ENCODE assay signal across 8 mouse cellular contexts in genomic region chr13:52457889-52458324, GRCm38 (mm10).
A peak's percentile ranks its signal among the peaks of the same experiment; 100 is the strongest.
DNase-seq lines count a peak whose midpoint lies in the region; ATAC-seq and TF ChIP-seq lines count a peak whose summit lies in the region.

No protein-coding gene starts in this region.

- H3K36me3 ChIP-seq in forebrain, postnatal 0 days (ENCODE audit: insufficient read depth) = no peaks in the 10 kb centered on the region
- no peaks in the 10 kb centered on the region for H3K36me3 ChIP-seq in heart, embryonic 11.5 days (ENCODE audit: control insufficient read depth, insufficient read depth, low read length)

- peak; percentile 97 to 98 for DNase-seq in cerebellum, postnatal 14 days
- DNase-seq in forebrain, postnatal 0 days = peak; percentile 83
- peak; percentile 35 to 62 for DNase-seq in left cerebral cortex, adult 2 months (ENCODE audit: extremely low spot score in 1 of 2, low spot score in 2 of 2)
- no peak for DNase-seq in spleen, adult 12 weeks (ENCODE audit: low spot score)
- no peak for DNase-seq in heart, postnatal 4 days

- peak; percentile 95 for ATAC-seq in forebrain, postnatal 0 days
- ATAC-seq in heart, embryonic 11.5 days (replicated peaks; ENCODE audit: insufficient number of reproducible peaks, low FRiP score, low TSS enrichment) = no peak
- no peak for ATAC-seq in CD4-positive, CD25-positive, alpha-beta regulatory T cell, adult 4 months

- no peak for TF ChIP-seq CTCF in forebrain, postnatal 0 days (IDR thresholded peaks at IDR 0.05; ENCODE audit: low read depth)
- TF ChIP-seq CTCF in left cerebral cortex, adult 2 months (IDR thresholded peaks at IDR 0.05) = no peak
- TF ChIP-seq CTCF in olfactory bulb, adult 2 months (IDR thresholded peaks at IDR 0.05; ENCODE audit: insufficient read depth, low read depth, low read length) = no peak

- TF ChIP-seq POLR2A in olfactory bulb, adult 2 months (IDR thresholded peaks at IDR 0.05; ENCODE audit: insufficient read depth, low read depth, low read length) = no peak

- no peak overlapping the region for H3K4me3 ChIP-seq in forebrain, postnatal 0 days (ENCODE audit: low read depth, low read length)
- H3K4me3 ChIP-seq in left cerebral cortex, adult 2 months = peak overlapping the region; percentile 11; the same call in 1 of the 2 replicates
- H3K4me3 ChIP-seq in olfactory bulb, adult 2 months (ENCODE audit: insufficient read depth, low read depth, low read length) = no peak overlapping the region
- H3K4me3 ChIP-seq in heart, embryonic 11.5 days (ENCODE audit: low read depth, low read length) = no peak overlapping the region

- no peaks in the 10 kb centered on the region for H3K9me3 ChIP-seq in forebrain, postnatal 0 days (ENCODE audit: low read length)
- no peaks in the 10 kb centered on the region for H3K9me3 ChIP-seq in heart, embryonic 11.5 days (replicated peaks; ENCODE audit: control insufficient read depth, low read length)

- 0 out of 2 replicates have a peak overlapping the region, but pooled peaks have one; percentile 10 for H3K9ac ChIP-seq in forebrain, postnatal 0 days
- no peak overlapping the region for H3K9ac ChIP-seq in heart, embryonic 11.5 days (ENCODE audit: low read depth, low read length)

- WGBS in forebrain, postnatal 0 days = 12% methylated on average over 11 of the region's 11 CpGs
- WGBS in olfactory bulb, adult 2 months = 18% methylated on average over 11 of the region's 11 CpGs
- WGBS in heart, embryonic 11.5 days (ENCODE audit: insufficient replicate concordance) = 80% methylated on average over 11 of the region's 11 CpGs

- H3K4me1 ChIP-seq in forebrain, postnatal 0 days (ENCODE audit: insufficient read depth) = no peaks in the 10 kb centered on the region; the same call in 1 of the 2 replicates
- H3K4me1 ChIP-seq in olfactory bulb, adult 2 months (ENCODE audit: control insufficient read depth, insufficient read depth, low read length) = peaks cover 4% of the 10 kb centered on the region
- no peaks in the 10 kb centered on the region; the same call in 1 of the 2 replicates for H3K4me1 ChIP-seq in heart, embryonic 11.5 days (ENCODE audit: control insufficient read depth, insufficient read depth, low read length)

- intact Hi-C loops in left cerebral cortex, adult 2 months (cut with DNase I) = no loop called here

- peak overlapping the region; percentile 63 for H3K27ac ChIP-seq in forebrain, postnatal 0 days (ENCODE audit: low read depth, low read length)
- H3K27ac ChIP-seq in left cerebral cortex, adult 2 months = peak overlapping the region; percentile 3; the same call in 1 of the 2 replicates
- peak overlapping the region; percentile 70; the same call in 1 of the 2 replicates for H3K27ac ChIP-seq in olfactory bulb, adult 2 months (ENCODE audit: insufficient read depth, low read depth, low read length)
- H3K27ac ChIP-seq in heart, embryonic 11.5 days (ENCODE audit: low read depth, low read length) = no peak overlapping the region

- no peaks in the 10 kb centered on the region for H3K27me3 ChIP-seq in forebrain, postnatal 0 days (ENCODE audit: insufficient read depth, low read length)
- no peaks in the 10 kb centered on the region for H3K27me3 ChIP-seq in heart, embryonic 11.5 days (ENCODE audit: control insufficient read depth, insufficient read depth, low read length)

- H3K4me2 ChIP-seq in forebrain, postnatal 0 days (ENCODE audit: low read depth) = peak overlapping the region; percentile 47
- no peak overlapping the region for H3K4me2 ChIP-seq in heart, embryonic 11.5 days

Comparison
In these comparisons a context has a peak if more than half of its experiments do, and no peak if none do; other contexts are left out.
1. DNase-seq: peak in cerebellum, postnatal 14 days (2 of 2), forebrain, postnatal 0 days (single experiment) and left cerebral cortex, adult 2 months (2 of 2); none in spleen, adult 12 weeks (single experiment) and heart, postnatal 4 days (single experiment).